Mouse (Mus musculus): ENCODE results near the gene Hist1h2bb.
A peak's percentile ranks its signal among the peaks of the same experiment; 100 is the strongest.
"Not testable (repeated sequence)": the region's sequence is repeated elsewhere in the genome, so short reads cannot be mapped to it uniquely, and the experiment has no call there.

Gene Hist1h2bb

DNA sequence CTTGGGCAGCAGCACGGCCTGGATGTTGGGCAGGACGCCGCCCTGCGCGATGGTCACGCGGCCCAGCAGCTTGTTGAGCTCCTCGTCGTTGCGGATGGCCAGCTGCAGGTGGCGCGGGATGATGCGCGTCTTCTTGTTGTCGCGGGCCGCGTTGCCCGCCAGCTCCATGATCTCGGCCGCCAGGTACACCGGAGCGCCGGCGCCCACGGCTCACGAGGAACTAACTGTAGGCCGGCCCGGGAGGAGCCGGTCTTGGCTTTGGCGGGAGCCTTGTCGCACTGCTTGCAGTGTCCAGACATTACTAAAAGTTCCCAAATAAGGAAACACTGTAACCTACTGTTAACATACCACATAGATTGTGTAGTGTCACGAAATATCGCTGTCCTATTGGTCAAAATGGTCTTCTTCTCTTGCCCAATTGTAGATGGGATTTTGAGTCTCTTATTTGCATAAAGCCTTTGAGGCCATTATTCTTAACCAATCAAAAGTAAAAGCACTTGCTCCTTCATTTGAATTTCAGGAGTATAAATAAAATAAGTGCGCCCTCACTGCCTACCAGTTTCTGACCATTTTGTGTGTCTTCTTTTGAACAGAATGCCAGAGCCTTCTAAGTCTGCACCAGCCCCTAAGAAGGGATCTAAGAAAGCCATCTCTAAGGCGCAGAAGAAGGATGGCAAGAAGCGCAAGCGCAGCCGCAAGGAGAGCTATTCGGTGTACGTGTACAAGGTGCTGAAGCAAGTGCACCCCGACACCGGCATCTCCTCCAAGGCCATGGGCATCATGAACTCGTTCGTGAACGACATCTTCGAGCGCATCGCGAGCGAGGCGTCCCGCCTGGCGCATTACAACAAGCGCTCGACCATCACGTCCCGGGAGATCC, at the start of gene Hist1h2bb:
Gene Hist1h2bb, plus strand, starts transcription at position 534 of the 880 bp plus-strand sequence.
- not testable (repeated sequence) for DNase-seq (ENCODE audit: low read depth, low spot score)

DNA sequence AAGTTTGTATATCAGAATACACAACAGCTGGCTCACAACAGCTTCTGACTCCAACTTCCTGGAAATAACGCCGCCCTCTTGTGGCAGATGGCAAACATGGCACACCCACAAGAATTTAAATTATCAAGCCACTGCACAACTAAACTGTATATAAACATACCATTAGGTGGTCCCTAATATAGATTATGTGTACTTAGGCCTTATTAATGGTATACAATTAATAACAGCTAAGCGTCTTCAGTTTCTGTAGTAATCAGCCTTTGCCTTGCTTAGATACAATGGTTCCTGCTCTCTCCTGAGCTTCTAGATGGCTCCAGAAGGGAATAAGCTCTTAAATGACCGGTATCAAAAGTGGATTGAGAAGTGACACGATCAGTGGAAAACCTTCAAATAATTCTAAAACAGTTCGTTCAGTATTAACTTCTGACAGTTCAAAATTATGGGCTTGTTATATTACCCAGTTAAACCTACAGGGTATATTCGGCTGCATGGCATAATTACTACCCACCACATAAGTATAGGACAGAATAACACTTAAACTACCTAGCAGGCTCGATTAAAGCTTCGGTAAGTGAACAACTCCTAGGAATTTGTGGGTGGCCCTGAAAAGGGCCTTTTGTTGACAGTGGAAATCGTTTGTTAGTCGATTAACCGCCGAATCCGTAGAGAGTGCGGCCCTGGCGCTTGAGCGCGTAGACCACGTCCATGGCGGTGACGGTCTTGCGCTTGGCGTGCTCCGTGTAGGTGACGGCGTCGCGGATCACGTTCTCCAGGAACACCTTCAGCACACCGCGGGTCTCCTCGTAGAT, 48.8 kb upstream of the Hist1h2bb start:
- DNase-seq (ENCODE audit: low read depth, low spot score), result no peak

DNA sequence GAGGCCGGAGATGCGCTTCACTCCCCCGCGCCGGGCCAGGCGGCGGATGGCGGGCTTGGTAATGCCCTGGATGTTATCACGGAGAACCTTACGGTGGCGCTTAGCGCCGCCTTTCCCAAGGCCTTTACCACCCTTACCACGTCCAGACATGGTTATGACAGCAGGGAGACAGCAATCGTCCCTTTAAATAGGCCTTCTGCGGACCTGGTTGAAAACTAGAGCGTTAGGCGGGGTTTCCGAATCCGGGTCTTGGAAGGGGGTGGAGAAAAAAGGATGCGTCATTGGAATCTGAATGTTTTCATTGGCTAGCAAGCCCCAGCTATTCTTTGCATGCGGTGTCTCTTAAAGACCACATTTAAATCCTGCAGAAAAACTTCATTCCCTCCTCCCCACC, 48.2 kb upstream of the Hist1h2bb start, which contains the start of gene Hist1h4c:
Gene Hist1h4c, minus strand, starts transcription at position 155 of the 394 bp plus-strand sequence.
- peak; percentile 100 for DNase-seq (ENCODE audit: low read depth, low spot score)

DNA sequence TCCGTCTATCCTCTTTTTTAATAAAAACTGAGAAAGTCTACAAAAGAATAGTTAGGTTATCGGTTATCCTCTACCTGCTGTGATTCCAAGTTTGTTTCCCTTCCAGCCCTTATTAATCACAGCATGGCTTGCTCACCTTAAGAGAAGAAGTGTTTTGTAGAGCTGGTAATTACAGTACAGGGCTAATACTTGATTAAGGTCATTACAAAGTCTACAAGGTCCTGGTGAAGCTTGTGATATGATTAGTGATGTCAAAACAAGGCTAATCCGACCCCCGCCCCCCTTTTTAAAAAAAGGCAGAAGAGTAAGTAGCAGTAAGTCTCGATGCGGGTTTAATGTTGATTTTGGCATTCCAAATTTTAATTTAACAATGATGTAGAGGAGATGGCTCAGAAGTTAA, 47.5 kb upstream of the Hist1h2bb start:
- DNase-seq (ENCODE audit: low read depth, low spot score), result peak; percentile 71

DNA sequence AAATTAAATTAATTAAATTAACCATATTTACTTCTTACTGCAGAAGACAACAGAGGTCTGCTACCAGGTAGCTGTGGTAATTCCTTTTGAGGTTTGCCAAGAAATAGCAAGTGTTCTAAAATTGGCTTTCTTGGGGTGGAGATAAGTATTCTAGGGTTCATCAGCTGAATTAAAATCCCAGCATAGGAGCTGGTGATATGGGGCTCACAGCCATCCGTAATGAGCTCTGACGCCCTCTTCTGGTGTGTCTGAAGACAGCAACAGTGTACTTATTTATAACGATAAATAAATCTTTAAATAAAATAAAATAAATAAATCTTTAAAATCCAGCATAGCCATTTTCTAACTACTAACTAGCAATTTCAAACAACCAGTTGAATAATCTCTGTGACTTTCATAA, 46.8 kb upstream of the Hist1h2bb start:
- DNase-seq (ENCODE audit: low read depth, low spot score), result no peak

DNA sequence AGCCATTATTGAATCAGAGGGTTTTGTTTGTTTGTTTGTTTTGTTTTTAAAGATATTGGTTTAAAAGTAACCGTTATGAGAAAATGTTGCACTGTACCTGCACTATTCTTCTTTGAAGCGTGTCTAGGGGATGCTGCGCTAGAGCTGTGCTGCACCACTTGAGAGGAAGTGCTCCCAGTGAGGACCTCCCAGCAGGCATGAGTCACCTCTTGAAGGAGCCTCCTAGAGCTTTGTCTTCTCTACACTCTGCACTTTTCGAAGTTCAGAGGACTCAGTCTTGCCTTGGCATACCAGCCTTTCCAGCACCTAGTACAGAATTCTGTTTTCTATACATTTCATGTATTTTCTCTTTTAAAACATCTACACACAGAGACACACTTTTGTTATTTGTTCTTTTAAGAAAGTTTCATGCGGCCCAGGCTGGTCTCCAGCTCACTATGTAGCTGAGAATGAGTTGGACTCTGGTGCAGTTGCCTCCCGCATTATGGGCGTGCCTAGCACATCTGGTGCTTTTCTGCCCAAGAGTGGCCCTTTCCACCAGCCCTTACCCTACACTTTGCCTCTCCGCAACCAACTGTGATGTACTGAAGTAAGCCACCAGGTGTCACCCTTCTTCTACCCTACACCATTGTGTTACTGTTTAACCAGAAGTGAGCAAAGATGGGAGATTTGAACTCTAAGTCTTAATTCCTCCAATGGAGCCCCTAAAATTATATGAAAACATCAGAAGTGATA, 45.6 kb upstream of the Hist1h2bb start:
- peak; percentile 67 for DNase-seq (ENCODE audit: low read depth, low spot score)

DNA sequence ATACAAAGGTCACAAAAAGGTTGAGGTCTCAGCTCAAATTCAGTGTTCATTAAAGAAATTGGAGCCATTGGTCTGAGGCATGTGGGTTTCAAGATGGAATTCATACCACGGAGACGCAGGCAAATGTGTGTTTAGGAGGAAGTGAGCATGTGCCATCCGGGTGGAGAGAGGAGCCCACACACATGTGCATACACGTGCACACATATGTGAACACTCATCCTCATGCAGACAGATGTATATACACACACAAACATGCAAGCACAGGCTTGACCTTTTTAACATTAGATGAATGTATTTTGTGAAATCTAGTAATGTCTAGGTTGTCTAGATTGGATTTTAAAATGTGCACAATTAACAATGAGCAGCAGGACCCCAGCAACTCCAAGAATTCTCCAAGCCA, 44.3 kb upstream of the Hist1h2bb start:
- no peak for DNase-seq (ENCODE audit: low read depth, low spot score)

DNA sequence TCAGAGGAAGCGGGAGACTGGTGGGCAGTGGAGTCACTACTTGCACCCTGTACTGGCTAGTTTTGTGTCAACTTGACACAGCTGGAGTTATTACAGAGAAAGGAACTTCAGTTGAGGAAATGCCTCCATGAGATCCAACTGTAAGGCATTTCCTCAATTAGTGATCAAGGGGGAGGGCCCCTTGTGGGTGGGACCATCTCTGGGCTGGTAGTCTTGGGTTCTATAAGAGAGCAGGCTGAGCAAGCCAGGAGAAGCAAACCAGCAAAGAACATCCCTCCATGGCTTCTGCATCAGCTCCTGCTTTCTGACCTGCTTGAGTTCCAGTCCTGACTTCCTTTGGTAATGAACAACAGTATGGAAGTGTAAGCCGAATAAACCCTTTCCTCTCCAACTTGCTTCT, 43.7 kb upstream of the Hist1h2bb start:
- DNase-seq (ENCODE audit: low read depth, low spot score), result not testable (repeated sequence)

DNA sequence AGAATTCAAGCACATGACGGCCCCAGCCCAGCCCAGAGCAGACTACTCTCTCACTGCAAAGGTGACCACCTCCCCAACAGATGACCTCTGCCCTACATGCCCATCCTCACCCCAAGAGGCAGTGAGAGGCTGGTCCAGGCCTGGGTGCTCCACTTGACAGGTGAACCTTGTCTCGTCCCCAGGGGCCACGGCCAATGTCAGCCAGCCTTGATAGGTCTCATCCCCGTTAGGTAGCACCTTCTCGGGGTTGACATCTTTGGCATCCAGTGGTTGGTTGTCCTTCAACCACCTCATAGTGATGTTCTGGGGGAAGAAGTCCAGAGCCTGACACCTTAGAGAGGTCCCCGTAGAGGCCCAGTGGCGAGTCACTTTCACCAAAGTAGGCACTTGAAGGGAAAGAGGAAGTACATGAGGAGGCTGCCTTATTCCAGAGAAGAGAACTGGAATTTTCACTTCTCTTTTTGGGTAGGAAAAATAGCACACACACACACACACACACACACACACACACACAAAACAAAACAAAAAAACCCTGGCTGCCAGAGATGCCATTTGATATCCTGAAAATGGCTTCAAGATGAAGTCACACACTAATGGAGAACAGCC, 40.7 kb upstream of the Hist1h2bb start:
- no peak for DNase-seq (ENCODE audit: low read depth, low spot score)

DNA sequence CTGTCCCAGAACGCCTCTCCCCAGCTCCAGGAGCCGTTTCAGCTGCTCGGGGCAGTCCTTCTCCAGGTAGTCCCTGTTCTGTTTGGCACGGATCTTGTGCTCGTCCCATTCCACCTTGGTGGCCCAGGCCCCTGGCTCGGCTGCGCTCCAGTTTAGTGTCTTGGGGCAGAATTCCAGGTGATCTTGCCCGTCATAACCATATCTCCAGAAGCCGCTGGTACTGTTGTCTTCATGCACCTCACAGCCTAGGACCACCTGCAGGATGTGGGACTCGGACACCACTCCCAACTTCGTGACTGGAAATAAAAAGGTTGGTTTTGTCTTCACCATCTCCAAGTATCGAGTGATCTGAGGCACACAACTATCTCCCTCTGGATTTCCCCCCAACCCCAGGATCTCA, 39.8 kb upstream of the Hist1h2bb start:
- DNase-seq (ENCODE audit: low read depth, low spot score), result no peak

DNA sequence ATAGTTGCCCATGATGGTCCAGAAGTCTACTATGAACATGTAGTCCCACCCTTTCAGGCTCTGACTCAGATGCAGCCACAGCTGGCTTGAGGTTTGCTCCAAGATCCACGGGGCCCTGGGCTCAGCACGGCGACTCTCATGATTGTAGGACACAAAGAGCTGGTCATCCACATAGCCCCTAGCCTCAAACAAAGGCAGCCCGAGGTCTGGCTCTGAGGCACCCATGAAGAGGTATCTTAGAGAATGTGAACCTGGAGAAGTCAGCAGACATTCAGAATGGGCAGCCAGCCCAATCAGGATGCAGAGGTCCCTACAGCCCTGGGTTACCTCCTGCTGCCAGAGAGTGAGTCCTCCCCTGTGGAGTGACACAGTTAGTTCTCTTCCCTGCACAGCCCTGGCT, 38.5 kb upstream of the Hist1h2bb start:
- DNase-seq (ENCODE audit: low read depth, low spot score), result no peak

DNA sequence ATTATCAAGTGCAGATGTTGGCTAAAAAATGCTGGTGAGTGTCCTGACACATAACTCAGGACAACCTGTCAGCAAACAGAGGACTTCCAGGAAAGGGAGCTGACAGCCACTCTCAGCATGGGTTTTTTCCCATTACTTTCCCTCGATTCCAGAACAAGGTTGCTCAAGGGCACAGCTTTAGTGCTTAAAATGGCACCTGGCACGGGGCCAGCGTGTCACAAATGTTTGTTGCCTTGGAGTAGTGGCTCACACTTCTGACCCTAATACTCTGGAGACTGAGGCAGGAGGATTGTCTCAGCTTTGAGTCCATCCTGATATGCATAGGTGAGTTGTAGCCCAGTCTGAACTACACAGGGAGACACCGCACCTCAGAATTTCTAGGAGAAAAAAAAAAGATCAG, 37.9 kb upstream of the Hist1h2bb start:
- DNase-seq (ENCODE audit: low read depth, low spot score), result no peak

DNA sequence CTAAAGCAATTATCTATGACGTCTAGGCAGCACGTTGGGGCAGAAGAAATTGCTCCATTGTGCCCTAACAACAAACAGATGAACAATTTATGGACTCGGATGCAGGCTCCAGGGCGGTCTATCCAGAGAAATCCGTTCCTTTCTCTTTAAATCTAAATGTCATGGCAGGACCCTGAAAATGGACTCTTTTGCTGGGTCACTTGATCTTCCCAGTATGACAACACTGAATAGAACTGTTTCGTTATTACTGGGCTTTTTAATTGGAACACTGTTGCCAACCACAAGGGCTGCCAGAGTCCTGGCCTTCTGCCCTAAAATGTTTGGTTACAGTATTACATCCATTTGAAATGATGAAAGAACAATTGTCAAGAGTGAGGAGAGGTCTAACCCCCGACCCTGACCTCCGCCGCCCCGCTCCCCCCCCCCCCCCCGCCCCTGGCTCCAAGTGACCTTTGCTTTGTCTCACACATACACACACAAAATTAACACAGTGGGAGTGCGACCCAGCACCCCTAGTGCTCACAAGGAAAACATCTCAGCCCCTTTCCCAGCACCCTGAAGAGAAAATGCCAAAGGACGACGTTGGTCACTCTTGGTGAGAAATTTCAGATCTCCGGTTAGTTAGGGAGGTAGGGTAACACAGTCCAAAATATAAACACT, 36.7 kb upstream of the Hist1h2bb start:
- DNase-seq (ENCODE audit: low read depth, low spot score), result no peak

DNA sequence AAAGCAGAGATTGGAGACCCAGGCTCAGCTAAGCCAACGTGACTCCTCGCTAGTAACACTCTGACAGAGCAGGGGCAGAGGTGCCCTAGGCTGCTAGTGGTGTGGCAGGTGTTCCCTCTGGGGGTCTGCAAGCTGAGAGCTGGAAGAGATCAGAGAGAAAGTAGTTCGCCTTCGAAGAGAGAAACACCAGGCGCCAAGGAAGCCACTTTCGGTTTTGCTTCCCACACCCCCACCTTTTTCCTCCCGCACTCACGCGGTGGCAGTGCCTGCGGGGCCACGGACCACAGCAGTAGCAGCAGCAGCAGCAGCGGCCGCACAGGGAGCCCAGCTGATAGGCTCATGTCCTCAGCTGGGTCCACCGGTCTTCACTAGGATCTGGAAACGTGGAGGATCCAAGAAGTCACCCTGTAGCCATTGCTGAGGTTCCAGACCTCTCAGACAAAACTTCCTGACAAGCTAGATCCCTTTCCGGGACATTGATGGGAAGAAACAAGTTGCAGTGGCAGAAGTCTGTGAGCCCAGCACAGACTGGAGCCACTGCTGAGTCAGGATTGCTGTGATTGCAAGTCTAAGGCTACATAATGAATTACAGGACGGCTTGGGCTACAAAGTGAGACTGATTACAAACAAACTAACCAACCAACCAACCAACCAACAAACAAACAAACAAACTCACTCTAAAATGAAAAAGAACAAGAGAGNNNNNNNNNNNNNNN, 36.0 kb upstream of the Hist1h2bb start, which contains the start of gene Hfe:
Gene Hfe, minus strand, starts transcription at position 481 of the 716 bp plus-strand sequence.
- no peak for DNase-seq (ENCODE audit: low read depth, low spot score)

DNA sequence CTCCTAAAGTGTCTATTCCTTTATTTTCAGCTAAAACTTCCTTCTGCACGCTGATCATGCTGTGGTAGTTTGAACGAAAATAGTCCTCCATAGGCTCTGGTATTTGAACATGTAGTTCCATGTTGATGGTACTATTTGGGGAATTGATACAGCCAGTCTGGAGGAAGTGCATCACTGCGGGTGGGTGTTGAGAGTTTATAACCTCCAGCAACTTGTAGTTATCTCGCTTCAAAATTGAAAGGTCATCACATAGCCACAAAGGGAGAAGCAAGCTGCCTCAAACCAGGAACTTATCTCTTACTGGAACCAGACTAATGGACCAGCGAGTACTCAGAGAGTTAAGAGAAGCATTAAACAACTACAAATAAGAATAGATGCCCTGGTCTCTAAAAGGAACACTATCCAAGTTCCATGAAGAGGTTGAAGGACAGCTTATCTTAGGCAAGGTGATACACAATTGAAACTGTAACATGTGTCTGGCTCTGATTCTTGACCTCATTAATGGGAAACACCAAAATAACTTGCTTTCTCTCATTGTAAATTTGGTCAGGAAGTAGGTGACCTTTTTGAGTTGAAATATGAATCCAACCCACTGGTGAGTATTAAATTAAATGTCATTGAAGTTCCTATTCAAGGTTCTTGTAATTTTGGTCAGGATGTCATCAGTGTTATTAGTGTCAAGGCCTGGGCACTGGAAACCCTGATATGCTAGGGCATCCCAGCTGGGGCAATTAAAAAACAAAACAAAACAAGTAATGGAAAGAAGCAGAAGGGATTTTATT, 30.1 kb upstream of the Hist1h2bb start:
- no peak for DNase-seq (ENCODE audit: low read depth, low spot score)

DNA sequence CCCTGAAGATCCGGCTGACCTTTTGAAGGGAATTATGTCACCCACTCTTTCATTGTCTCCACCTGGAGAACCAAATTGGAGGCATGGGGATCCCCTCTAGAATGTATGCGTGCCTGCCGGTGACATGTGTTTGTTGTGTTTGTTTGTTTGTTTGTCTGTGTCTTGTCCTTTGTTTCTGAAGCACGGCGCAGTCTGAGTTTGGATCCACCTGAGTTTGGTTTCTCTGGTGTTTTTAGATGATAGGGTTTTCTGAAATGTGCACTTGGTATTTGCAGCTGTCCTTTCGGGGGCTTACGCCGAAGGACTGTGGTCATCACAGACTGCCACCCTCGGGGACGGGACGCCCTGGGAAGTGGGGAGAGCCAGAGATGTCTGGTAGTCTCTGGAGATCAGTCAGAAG, 29.4 kb upstream of the Hist1h2bb start:
- DNase-seq (ENCODE audit: low read depth, low spot score), result no peak

DNA sequence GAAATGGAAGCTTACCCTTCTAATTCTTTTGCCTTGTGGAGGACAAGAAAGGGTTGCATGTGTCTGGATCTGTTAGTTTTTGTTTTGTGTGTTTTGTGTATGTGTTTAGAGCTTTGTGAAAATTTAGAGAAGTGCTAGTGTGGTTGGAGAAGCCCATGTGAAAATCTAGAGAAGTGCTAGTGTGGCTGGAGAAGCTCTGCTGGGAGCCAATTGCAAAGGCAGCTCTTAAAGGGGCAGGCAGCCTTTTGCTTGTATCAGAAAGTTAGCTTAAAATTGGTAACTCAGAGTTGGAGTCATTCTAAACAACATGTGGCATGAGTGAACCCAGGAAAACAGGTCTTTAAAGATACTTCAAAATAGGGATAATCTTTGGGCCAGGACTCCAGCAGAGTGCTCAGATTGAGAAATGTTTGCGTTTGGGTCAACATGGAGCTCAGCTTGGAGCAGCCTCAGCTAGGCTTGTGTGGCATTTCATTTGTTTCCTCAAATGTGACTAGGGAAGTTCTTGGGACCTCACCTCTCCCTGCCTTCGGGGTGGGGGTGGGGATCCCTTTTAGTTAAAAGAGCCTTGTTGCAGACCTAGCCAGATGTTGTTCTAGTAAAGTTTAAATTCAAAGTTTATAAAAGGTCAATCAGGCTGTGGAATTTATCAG, 28.8 kb upstream of the Hist1h2bb start:
- not testable (repeated sequence) for DNase-seq (ENCODE audit: low read depth, low spot score)

DNA sequence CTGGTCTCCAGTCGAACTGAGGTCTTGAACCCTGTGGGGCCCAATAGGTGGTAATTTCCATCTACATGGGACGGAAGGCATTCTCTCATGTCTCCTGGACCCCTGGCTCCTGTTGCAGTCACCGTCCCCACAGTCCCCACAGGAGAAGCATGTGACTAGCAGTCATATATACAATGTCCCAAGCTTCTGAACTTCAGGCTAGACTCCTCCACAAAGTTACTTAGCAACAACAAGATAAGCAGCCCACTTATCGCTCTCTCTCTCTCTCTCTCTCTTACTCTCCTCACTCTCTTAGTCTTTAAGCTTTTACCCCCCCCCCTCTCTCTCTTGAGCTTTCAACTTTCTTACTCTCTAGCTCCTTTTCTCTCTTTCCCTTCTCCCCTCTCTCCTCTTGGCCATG, 22.3 kb upstream of the Hist1h2bb start:
- no peak for DNase-seq (ENCODE audit: low read depth, low spot score)

DNA sequence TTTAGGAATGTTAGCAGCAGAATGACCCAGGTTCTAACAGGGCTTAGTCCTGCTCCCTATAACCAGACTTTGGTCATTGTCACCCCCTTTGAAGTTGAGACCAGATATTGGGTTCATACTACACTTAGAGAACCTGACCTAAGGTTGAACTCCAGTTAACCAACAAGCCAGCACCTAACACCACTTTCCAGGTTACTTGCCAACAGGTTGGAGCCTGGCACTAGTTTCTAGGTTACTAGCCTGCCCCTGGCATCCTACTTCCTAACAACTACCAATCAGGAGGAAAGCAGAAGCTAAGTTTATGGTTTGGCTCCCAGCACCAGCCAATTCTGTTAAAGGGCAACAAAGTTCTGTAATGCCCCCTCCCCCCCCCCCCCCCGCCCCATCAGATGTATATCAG, 21.3 kb upstream of the Hist1h2bb start:
- DNase-seq (ENCODE audit: low read depth, low spot score), result no peak
